Mouse (Mus musculus) limb, embryonic 13.5 days (tissue): ENCODE results near the gene Arpp21. TPM values are rescaled to one million over a fixed set of nuclear protein-coding genes. Genes with fewer than 3 reads are reported as not detected.

Experiments
- ATAC-seq: fragments of 200-750 bp; cut with Nextera tagmentation; 2 replicates; pipeline ENCODE4 v1.8.0; 2017; ENCODE audit warnings: low read depth, moderate number of reproducible peaks, moderate TSS enrichment; ENCODE audit not compliant: low FRiP score
- H3K27ac ChIP-seq: fragments of 300-500 bp; sonication (generic); 2 replicates; pipeline ENCODE4 v1.5.1; 2015; ENCODE audit warnings: inconsistent platforms, mild to moderate bottlenecking, moderate library complexity
- H3K27me3 ChIP-seq: fragments of 300-500 bp; sonication (generic); 2 replicates; pipeline ENCODE4 v1.6.1; 2015; ENCODE audit warnings: mild to moderate bottlenecking, inconsistent platforms
- H3K36me3 ChIP-seq: fragments of 300-500 bp; sonication (generic); 2 replicates; pipeline ENCODE4 v1.6.1; 2015; ENCODE audit warnings: inconsistent platforms, mild to moderate bottlenecking, moderate library complexity
- H3K4me1 ChIP-seq: fragments of 300-500 bp; sonication (generic); 2 replicates; pipeline ENCODE4 v1.6.1; 2015; ENCODE audit warnings: inconsistent platforms
- H3K4me2 ChIP-seq: fragments of 300-500 bp; sonication (generic); replicated peaks from 2 replicates; pipeline ENCODE4 v1.6.1; 2015; ENCODE audit warnings: inconsistent platforms, mild to moderate bottlenecking, moderate library complexity
- H3K4me3 ChIP-seq: fragments of 300-500 bp; sonication (generic); 2 replicates; pipeline ENCODE4 v1.5.1; 2015; ENCODE audit warnings: moderate library complexity, mild to moderate bottlenecking, inconsistent platforms
- H3K9ac ChIP-seq: fragments of 300-500 bp; sonication (generic); 2 replicates; pipeline ENCODE4 v1.6.1; 2015; ENCODE audit warnings: mild to moderate bottlenecking, inconsistent platforms
- H3K9me3 ChIP-seq: fragments of 300-500 bp; sonication (generic); 2 replicates; pipeline ENCODE4 v1.6.1; 2016; ENCODE audit warnings: inconsistent platforms
- WGBS: fragments of 180-500 bp; shearing (Covaris S2); methylation state at CpG from one replicate; pipeline ENCODE4 v1.1.7; 2015; 5-methylcytosine and 5-hydroxymethylcytosine counted together
- polyA plus RNA-seq: library from polyadenylated mRNA; unstranded; fragments of >200 nt; fragmentation: Nextera tagmentation; extraction: Ambion mirVana; gene quantifications from 2 replicates; pipeline ENCODE4 v1.2.1, GENCODE M21; 2015

Gene Arpp21
- polyA plus RNA-seq, result 18.9 and 22.7 TPM in 2 replicates

DNA sequence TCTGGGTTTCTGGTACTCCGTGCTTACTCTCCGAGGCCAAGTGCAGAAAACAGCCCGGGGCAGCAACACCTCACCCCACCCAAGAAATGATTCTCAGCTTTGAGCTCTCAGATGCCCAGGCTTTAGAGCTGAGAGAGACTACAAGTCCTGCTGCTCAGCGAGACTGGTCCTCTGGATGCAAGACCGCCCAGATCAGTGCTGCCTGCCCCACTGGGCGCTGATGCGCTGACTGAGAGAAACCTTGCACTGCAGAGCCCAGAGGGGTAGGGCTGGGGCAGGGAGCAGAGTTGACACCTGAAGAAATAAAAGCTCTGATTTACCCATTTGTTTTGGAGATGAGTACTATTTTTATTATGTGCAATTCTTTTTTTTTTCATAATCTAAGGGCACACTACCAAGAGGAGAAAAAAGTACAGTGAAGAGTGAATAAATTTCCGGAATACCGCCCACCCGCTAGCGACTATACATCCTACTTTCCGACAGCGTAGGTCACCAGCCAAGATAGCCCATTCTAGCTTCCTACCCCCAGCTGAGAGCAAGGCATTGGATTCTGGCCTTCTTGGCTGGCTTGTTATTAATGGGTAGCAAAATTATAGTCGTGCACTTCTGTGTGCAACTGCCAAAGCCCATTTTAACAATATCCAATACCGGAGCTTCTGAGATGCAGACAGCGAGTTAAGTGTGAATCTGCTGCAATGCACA is at the start of gene Arpp21:
Arpp21 (minus strand) TSS at position 243 of the 702 bp plus-strand sequence.
- 22% methylated on average over 16 of the region's 16 CpGs for WGBS
- no peak within 1 kb of the TSS for H3K27ac ChIP-seq
- peak within 1 kb of the TSS; percentile 48 for H3K4me3 ChIP-seq
- H3K9me3 ChIP-seq, result no peaks in the 10 kb centered on the region
- H3K36me3 ChIP-seq, result no peaks in the 10 kb centered on the region
- peaks cover 19% of the 10 kb centered on the region for H3K4me1 ChIP-seq
- peak within 1 kb of the TSS; percentile 50 for H3K9ac ChIP-seq
- ATAC-seq, result peak; percentile 45; the same call in 1 of the 2 replicates
- H3K27me3 ChIP-seq, result peaks cover 74% of the 10 kb centered on the region
- peak within 1 kb of the TSS; percentile 86 for H3K4me2 ChIP-seq

DNA sequence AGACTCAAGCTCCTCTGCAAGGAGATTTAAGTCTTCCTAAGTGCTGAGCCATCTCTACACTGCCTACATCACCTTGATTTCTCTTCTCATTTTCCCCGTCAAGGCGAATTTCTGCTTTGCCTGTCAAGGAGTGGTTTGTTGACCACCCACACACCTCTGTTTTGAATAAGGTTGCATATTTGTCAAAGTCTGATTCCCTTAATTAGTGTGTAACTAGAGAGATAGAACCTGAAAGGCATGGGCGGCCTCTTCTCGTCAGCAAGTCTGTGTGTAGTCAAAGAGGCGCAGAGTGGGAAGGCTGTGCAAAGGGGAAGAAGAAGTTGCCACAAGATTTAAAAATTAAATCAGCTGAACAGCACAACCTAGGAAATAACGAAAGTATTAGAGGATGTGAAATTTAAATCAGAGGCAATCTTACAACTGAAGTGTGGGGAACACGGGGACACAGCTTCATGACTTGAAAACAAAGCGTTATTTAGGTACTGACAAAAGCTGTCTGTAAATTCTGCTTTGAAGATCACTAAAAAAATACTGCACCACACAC is 36.8 kb upstream of the Arpp21 start:
- H3K27me3 ChIP-seq, result no peaks in the 10 kb centered on the region
- H3K27ac ChIP-seq, result no peak overlapping the region
- no peaks in the 10 kb centered on the region for H3K9me3 ChIP-seq
- H3K4me3 ChIP-seq, result no peak overlapping the region
- 81% methylated on average over 8 of the region's 8 CpGs for WGBS
- no peaks in the 10 kb centered on the region for H3K4me1 ChIP-seq
- H3K36me3 ChIP-seq, result no peaks in the 10 kb centered on the region
- H3K4me2 ChIP-seq, result no peak overlapping the region
- no peak overlapping the region for H3K9ac ChIP-seq
- no peak for ATAC-seq

DNA sequence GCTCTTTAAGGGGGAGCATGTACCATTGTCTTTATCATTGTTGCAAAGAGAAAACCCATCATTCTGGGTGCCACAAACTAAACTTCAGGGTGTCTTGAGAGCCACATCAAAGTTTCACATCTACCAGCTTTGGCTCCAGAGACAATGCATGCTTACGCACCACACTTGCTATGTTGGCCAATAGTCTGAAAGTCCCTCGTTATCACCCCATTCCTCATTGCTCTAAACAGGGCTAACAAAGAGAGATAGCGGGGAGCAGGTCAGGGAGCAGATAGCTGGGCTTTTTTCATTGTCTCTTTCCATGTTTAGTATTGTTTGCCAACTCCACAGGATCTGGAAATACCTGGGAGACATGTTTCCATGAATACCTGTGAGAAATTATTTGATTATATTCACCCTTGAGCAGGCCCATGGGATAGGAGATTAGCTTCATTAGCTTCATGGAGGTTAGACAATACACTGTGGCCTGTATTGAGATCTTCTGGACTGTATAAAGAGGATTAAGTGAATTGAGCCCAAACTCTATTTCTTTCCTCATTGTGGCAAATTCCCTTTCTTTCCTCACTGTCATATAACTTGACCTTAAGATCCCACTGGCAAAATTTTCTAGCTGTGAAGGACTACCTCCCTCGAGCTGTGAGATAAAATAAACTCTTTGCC is 29.4 kb upstream of the Arpp21 start:
- Histone ChIP-seq H3K36me3 (no peaks in the 10 kb centered on the region), H3K4me1 (no peaks in the 10 kb centered on the region), H3K4me3 (no peak overlapping the region), H3K9ac (no peak overlapping the region), H3K27me3 (no peaks in the 10 kb centered on the region), H3K9me3 (no peaks in the 10 kb centered on the region), H3K27ac (no peak overlapping the region), H3K4me2 (no peak overlapping the region)
- WGBS, result 73% methylated on average over 4 of the region's 4 CpGs
- ATAC-seq, result no peak

DNA sequence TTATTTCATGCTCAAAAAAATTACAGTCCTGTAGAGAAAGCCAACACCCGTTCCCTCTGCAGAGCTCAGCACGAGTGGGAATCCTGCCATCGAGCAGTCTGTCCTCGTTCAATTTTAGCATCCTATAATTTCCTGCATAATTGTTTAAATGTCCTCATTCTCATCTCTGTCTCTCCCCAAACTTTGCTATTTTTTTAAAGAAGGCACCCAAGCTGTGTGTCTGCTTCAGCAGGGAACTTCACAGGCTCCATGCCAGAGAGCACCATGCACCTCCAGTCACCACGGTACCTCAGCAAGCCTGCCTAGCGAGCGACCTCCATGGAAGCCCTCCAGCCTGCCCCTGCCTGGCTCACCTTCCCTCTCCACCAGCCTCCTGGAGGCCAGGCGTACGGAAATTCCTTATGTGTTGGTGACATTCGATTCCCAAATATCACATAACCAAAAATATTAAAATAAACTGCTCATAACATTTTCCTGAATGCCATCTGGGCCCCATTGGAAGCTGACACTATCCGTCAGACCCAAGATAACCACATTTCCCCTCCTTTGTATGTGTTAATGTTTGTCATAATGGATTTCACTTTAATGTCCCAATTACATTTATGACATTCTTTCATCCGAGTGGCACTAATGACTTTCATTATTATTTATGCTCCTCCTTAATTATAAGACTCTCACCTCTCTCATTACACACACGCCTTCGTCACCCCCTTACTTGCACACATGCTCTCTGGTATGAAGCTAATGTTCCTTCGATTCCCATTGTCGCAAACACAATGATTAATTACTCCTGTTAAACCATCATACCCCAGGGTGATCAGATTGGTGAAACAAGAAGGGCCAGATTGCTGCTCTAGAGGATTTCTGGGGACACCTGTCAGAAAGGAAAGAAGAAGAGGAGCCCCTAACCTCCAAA is 26.5 kb upstream of the Arpp21 start:
- Histone ChIP-seq H3K9ac (no peak overlapping the region), H3K4me3 (no peak overlapping the region), H3K4me2 (no peak overlapping the region), H3K27me3 (no peaks in the 10 kb centered on the region), H3K27ac (no peak overlapping the region), H3K4me1 (no peaks in the 10 kb centered on the region), H3K9me3 (no peaks in the 10 kb centered on the region), H3K36me3 (no peaks in the 10 kb centered on the region)
- 61% methylated on average over 16 of the region's 16 CpGs for WGBS
- ATAC-seq, result no peak

DNA sequence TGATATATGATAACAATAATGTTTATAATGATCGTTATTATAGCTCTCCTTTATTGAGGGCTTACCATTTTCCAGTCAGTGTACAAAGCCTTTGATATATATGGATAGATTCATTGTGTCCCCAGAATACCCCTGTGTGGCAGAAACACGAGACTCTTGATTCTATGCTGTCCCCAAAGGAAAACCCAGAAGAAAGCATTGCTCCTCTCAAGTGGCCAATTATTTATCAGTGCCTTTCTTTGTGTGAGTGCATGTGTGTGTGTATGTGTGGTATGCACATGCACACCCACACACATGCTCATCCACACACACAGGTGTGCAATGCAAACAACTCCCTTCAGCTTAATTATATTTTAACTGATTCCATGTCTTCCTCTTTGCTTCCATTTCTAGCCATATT is 25.8 kb upstream of the Arpp21 start:
- Histone ChIP-seq H3K9me3 (no peaks in the 10 kb centered on the region), H3K36me3 (no peaks in the 10 kb centered on the region), H3K27me3 (no peaks in the 10 kb centered on the region), H3K4me2 (no peak overlapping the region), H3K9ac (no peak overlapping the region), H3K4me3 (no peak overlapping the region), H3K4me1 (no peaks in the 10 kb centered on the region), H3K27ac (no peak overlapping the region)
- 76% methylated on average over 2 of the region's 2 CpGs for WGBS
- ATAC-seq, result no peak

DNA sequence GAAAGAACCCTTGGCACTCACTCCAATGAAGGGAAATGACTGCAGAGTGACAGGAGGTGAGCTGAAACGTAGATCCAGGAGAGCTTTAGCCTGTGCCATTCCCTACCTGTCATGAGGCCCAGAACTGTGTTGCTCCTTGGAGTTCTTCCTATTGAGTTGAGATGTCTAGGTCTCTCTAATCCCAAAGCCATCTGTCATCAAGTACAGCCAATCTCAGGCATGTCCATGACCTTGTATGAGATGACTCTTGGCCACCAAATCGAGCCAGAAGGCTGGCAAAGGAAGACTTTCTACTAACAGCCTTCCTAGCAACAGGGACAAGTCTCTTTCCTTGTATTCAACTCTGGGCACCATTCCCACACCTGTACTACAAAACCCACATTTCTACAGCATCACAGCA is 25.0 kb upstream of the Arpp21 start:
- H3K36me3 ChIP-seq, result no peaks in the 10 kb centered on the region
- ATAC-seq, result no peak
- H3K27ac ChIP-seq, result no peak overlapping the region
- H3K4me1 ChIP-seq, result no peaks in the 10 kb centered on the region
- WGBS, result 64% methylated on average over 2 of the region's 2 CpGs
- H3K4me3 ChIP-seq, result no peak overlapping the region
- no peak overlapping the region for H3K9ac ChIP-seq
- no peaks in the 10 kb centered on the region for H3K9me3 ChIP-seq
- H3K27me3 ChIP-seq, result no peaks in the 10 kb centered on the region
- no peak overlapping the region for H3K4me2 ChIP-seq

DNA sequence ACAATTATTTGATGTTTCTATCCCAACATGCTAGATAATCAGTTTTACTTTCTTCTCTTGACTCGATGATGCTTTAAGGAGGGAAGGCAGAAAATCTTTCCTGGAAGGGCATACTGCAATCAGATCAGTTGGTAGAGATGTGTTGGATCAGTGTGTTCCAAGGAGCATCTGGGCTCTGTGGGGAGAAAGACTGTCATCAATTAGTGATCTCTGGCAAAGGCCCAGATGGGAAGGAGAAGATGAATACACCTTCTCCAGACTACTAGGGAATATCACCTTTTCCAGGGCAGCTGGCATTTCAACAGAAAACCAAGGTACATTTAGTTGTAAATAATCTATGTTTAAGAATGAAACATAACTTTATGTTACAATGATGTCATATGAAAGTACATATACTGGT is 22.8 kb upstream of the Arpp21 start:
- Histone ChIP-seq H3K4me3 (no peak overlapping the region), H3K36me3 (no peaks in the 10 kb centered on the region), H3K4me2 (no peak overlapping the region), H3K9me3 (no peaks in the 10 kb centered on the region), H3K27ac (no peak overlapping the region), H3K4me1 (no peaks in the 10 kb centered on the region), H3K9ac (no peak overlapping the region), H3K27me3 (no peaks in the 10 kb centered on the region)
- no peak for ATAC-seq
- WGBS, result 75% methylated on average over 1 of the region's 1 CpGs

DNA sequence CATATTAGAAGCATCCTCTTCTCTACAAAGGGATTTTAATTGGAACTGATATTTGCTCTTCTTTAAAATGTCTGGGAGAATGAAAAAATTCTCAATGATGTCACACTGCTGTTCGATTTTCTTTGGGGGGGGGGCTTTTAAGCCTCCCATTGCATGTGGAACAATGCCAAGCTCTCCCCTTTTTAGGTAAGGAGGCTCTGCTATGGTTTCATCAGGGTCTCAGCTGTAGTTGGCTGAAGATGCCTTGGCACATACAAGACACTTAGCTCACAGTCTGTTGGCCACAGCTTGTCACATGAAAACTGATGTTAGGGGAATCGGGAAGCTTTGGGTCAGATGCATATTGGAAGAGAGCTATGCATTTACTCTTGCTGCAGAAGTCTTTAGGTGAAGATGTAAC is 20.2 kb upstream of the Arpp21 start:
- Histone ChIP-seq H3K4me3 (no peak overlapping the region), H3K27me3 (no peaks in the 10 kb centered on the region), H3K27ac (no peak overlapping the region), H3K9me3 (no peaks in the 10 kb centered on the region), H3K4me2 (no peak overlapping the region), H3K4me1 (no peaks in the 10 kb centered on the region), H3K9ac (no peak overlapping the region), H3K36me3 (no peaks in the 10 kb centered on the region)
- 76% methylated on average over 2 of the region's 2 CpGs for WGBS
- ATAC-seq, result no peak

DNA sequence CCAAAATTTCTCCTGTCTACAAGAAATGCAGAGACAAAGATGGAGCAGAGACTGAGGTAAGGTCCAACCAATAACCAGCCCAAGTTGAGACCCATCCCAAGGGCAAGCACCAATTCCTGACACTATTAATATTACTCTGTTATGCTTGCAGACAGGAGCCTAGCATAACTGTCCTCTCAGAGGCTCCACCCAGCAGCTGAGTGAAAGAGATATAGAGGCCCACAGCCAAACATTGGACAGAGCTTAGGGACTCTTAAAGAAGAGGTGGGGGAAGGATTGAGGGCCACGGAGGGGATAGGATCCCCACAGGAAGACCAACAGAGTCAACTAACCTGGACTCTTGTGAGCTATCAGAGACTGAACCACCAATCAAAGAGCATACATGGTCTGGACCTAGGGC is 18.0 kb upstream of the Arpp21 start:
- no peaks in the 10 kb centered on the region for H3K4me1 ChIP-seq
- 89% methylated on average over 1 of the region's 1 CpGs for WGBS
- no peak overlapping the region for H3K9ac ChIP-seq
- H3K36me3 ChIP-seq, result no peaks in the 10 kb centered on the region
- H3K9me3 ChIP-seq, result no peaks in the 10 kb centered on the region
- no peak overlapping the region for H3K4me2 ChIP-seq
- no peak overlapping the region for H3K4me3 ChIP-seq
- H3K27ac ChIP-seq, result no peak overlapping the region
- H3K27me3 ChIP-seq, result no peaks in the 10 kb centered on the region
- no peak for ATAC-seq

DNA sequence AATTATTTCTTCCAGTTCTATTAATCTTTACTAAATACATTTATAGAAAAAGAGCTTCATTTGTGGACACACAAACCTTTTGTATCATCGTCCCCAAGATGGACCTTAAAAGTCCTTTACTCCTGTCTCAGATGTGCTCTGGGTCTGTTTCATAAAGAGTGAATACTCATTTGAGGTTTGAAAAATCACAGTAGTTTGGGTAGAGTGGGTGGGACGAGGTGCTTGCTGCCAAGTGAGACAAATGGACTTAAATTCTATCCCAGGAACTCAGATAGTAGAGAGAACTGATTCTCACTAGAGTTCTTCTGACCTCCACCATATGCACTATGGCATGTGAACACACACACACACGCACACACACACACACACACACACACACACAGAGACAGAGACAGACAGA is 16.1 kb upstream of the Arpp21 start:
- Histone ChIP-seq H3K27me3 (no peaks in the 10 kb centered on the region), H3K9me3 (no peaks in the 10 kb centered on the region), H3K9ac (no peak overlapping the region), H3K27ac (no peak overlapping the region), H3K4me3 (no peak overlapping the region), H3K4me1 (no peaks in the 10 kb centered on the region), H3K36me3 (no peaks in the 10 kb centered on the region), H3K4me2 (no peak overlapping the region)
- no peak for ATAC-seq
- WGBS, result 80% methylated on average over 3 of the region's 3 CpGs

DNA sequence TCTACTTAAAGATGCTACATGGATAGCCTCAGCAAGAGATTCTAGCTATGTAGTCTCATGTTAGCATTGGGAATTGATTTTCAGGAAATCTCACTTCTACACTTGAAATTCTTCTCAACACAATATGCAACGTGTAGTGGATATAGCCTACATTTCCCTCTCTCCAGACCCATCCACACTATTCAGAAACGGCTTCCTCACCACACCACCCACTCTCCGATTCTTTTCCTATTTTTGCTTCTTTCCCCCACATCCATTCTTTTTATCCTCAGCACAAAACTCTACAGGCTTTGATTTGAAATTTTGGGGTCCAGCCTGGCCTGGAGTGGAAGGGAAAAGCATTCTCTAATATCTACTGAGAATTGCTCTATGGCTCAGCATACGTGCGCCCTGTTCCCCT is 15.6 kb upstream of the Arpp21 start:
- no peaks in the 10 kb centered on the region for H3K27me3 ChIP-seq
- no peaks in the 10 kb centered on the region for H3K4me1 ChIP-seq
- 93% methylated on average over 5 of the region's 5 CpGs for whole genome bisulfite sequencing
- H3K4me3 ChIP-seq, result no peak overlapping the region
- ATAC-seq, result no peak
- H3K27ac ChIP-seq, result no peak overlapping the region
- no peak overlapping the region for H3K4me2 ChIP-seq
- H3K9ac ChIP-seq, result no peak overlapping the region
- H3K9me3 ChIP-seq, result no peaks in the 10 kb centered on the region
- H3K36me3 ChIP-seq, result no peaks in the 10 kb centered on the region

DNA sequence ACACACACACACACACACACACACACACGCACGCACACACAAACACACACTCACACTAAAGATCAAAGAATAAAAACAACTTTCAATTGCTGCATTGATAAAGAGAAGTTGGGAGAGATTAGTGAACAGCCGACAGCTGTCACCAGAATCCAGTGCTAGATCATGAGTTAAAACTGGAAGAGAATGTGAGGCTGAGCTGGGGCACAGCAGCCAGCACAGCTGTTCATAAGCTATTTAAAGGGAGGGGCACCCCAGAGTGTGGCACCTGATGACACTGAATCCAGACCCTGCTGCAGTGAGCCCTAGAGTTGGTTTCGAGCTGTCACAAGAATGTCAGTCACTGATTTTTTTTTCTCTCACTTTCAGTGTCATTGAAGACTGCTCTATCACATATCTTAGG is 14.0 kb upstream of the Arpp21 start:
- Histone ChIP-seq H3K36me3 (no peaks in the 10 kb centered on the region), H3K27ac (no peak overlapping the region), H3K9ac (no peak overlapping the region), H3K4me1 (no peaks in the 10 kb centered on the region), H3K27me3 (no peaks in the 10 kb centered on the region), H3K9me3 (no peaks in the 10 kb centered on the region), H3K4me2 (no peak overlapping the region), H3K4me3 (no peak overlapping the region)
- WGBS, result 76% methylated on average over 4 of the region's 4 CpGs
- ATAC-seq, result peak; percentile 88
